Mouse (Mus musculus) liver, embryonic 16.5 days (tissue): ENCODE measurements around the gene F12. TPM values are rescaled to one million over a fixed set of nuclear protein-coding genes. Genes with fewer than 3 reads are reported as not detected.
"Not testable (repeated sequence)": the region's sequence is repeated elsewhere in the genome, so short reads cannot be mapped to it uniquely, and the experiment has no call there.

Experiments used
- ATAC-seq: fragments of 200-750 bp; cut with Nextera tagmentation; 2 replicates; pipeline ENCODE4 v1.8.0; 2017; ENCODE audit warnings: low read depth, mild to moderate bottlenecking, moderate number of reproducible peaks, moderate library complexity
- H3K27ac ChIP-seq: fragments of 300-500 bp; sonication (generic); 2 replicates; pipeline ENCODE4 v1.5.1; 2014; ENCODE audit warnings: mild to moderate bottlenecking, low read length
- H3K27me3 ChIP-seq: fragments of 300-500 bp; sonication (generic); 2 replicates; pipeline ENCODE4 v1.6.1; 2014; ENCODE audit warnings: low read depth, low read length, mixed read lengths; ENCODE audit not compliant: control insufficient read depth, insufficient read depth
- H3K36me3 ChIP-seq: fragments of 300-500 bp; sonication (generic); 2 replicates; pipeline ENCODE4 v1.6.1; 2014; ENCODE audit warnings: mild to moderate bottlenecking; ENCODE audit not compliant: control insufficient read depth, insufficient read depth
- H3K4me1 ChIP-seq: fragments of 300-500 bp; sonication (generic); 2 replicates; pipeline ENCODE4 v1.6.1; 2014; ENCODE audit warnings: low read depth, low read length, mixed read lengths; ENCODE audit not compliant: control insufficient read depth
- H3K4me2 ChIP-seq: fragments of 300-500 bp; sonication (generic); 2 replicates; pipeline ENCODE4 v1.6.1; 2014; ENCODE audit warnings: low read depth, low read length, mixed read lengths
- H3K4me3 ChIP-seq: fragments of 300-500 bp; sonication (generic); 2 replicates; pipeline ENCODE4 v1.5.1; 2014; ENCODE audit warnings: low read depth, mild to moderate bottlenecking, low read length
- H3K9ac ChIP-seq: fragments of 300-500 bp; sonication (generic); 2 replicates; pipeline ENCODE4 v1.6.1; 2014; ENCODE audit warnings: low read depth, low read length
- H3K9me3 ChIP-seq: fragments of 300-500 bp; sonication (generic); replicated peaks from 2 replicates; pipeline ENCODE4 v1.6.1; 2016; ENCODE audit warnings: low read length; ENCODE audit not compliant: control insufficient read depth
- WGBS: fragments of 180-500 bp; shearing (Covaris S2); extraction: QIAGEN DNeasy Blood & Tissue Kit; methylation state at CpG from one replicate; pipeline ENCODE4 v1.1.7; 2014; ENCODE audit not compliant: insufficient replicate concordance; 5-methylcytosine and 5-hydroxymethylcytosine counted together
- polyA plus RNA-seq: library from polyadenylated mRNA; unstranded; fragments of >200 nt; fragmentation: Nextera tagmentation; extraction: Ambion mirVana; gene quantifications from 2 replicates; pipeline ENCODE4 v1.2.1, GENCODE M21; 2015

Gene F12
- polyA plus RNA-seq, 1 experiment from 2014 or later = 184 TPM

GRCm38 (mm10) chr13:55445361-55446091, 18.9 kb upstream of the F12 start:
- H3K4me1 ChIP-seq = peaks cover 53% of the 10 kb centered on the region
- no peak for ATAC-seq

GRCm38 (mm10) chr13:55444937-55445315, 18.3 kb upstream of the F12 start, which contains the start of gene Grk6:
Grk6 (plus strand) TSS chr13:55445072.
- Histone ChIP-seq H3K9ac (peak within 1 kb of the TSS; percentile 94), H3K36me3 (no peaks in the 10 kb centered on the region), H3K27ac (peak within 1 kb of the TSS; percentile 97), H3K9me3 (no peaks in the 10 kb centered on the region), H3K4me1 (peaks cover 51% of the 10 kb centered on the region), H3K4me3 (peak within 1 kb of the TSS; percentile 84), H3K4me2 (peak within 1 kb of the TSS; percentile 89), H3K27me3 (no peaks in the 10 kb centered on the region)
- 0% methylated on average over 34 of the region's 35 CpGs for WGBS
- ATAC-seq = peak; percentile 90

More at GRCm38 (mm10) chr13:55445361-55446091, 18.9 kb upstream of the F12 start:
- H3K4me3 ChIP-seq = peak overlapping the region; percentile 84
- no peaks in the 10 kb centered on the region for H3K27me3 ChIP-seq
- under 1% methylated on average over 64 of the region's 66 CpGs for WGBS
- no peaks in the 10 kb centered on the region for H3K9me3 ChIP-seq
- H3K27ac ChIP-seq = peak overlapping the region; percentile 97
- peak overlapping the region; percentile 94 for H3K9ac ChIP-seq
- peaks cover 5% of the 10 kb centered on the region; the same call in 1 of the 2 replicates for H3K36me3 ChIP-seq
- peak overlapping the region; percentile 89 for H3K4me2 ChIP-seq

- peaks cover 46% of the 10 kb centered on the region for H3K4me1 ChIP-seq
- peak; percentile 38 for ATAC-seq
- H3K27me3 ChIP-seq = no peaks in the 10 kb centered on the region
- H3K9ac ChIP-seq = peak overlapping the region; percentile 66
- H3K9me3 ChIP-seq = no peaks in the 10 kb centered on the region
- no peaks in the 10 kb centered on the region for H3K36me3 ChIP-seq
- peak overlapping the region; percentile 89 for H3K4me2 ChIP-seq
- WGBS = under 1% methylated on average over 33 of the region's 33 CpGs
- peak overlapping the region; percentile 97 for H3K27ac ChIP-seq
- peak overlapping the region; percentile 84 for H3K4me3 ChIP-seq
Observed at GRCm38 (mm10) chr13:55444286-55444936, 17.8 kb upstream of the F12 start.

GRCm38 (mm10) chr13:55443799-55444285, 17.2 kb upstream of the F12 start:
- Histone ChIP-seq H3K4me2 (peak overlapping the region; percentile 89), H3K27me3 (no peaks in the 10 kb centered on the region), H3K27ac (peak overlapping the region; percentile 97; the same call in 1 of the 2 replicates), H3K36me3 (no peaks in the 10 kb centered on the region), H3K9me3 (no peaks in the 10 kb centered on the region), H3K9ac (peak overlapping the region; percentile 66; the same call in 1 of the 2 replicates), H3K4me3 (peak overlapping the region; percentile 84), H3K4me1 (peaks cover 41% of the 10 kb centered on the region)
- 31% methylated on average over 9 of the region's 9 CpGs for WGBS
- ATAC-seq = no peak

GRCm38 (mm10) chr13:55437111-55437629, 10.6 kb upstream of the F12 start:
- H3K4me1 ChIP-seq, H3K27me3 ChIP-seq, H3K27ac ChIP-seq, ATAC-seq, H3K9ac ChIP-seq, H3K9me3 ChIP-seq, H3K4me2 ChIP-seq, H3K4me3 ChIP-seq, H3K36me3 ChIP-seq: not testable (repeated sequence)
- 45% methylated on average over 14 of the region's 15 CpGs for WGBS

GRCm38 (mm10) chr13:55431889-55432685, 5.5 kb upstream of the F12 start:
- H3K4me3 ChIP-seq = no peak overlapping the region
- no peaks in the 10 kb centered on the region; the same call in none of the 2 replicates for H3K4me1 ChIP-seq
- no peaks in the 10 kb centered on the region for H3K9me3 ChIP-seq
- WGBS = 24% methylated on average over 10 of the region's 10 CpGs
- H3K36me3 ChIP-seq = no peaks in the 10 kb centered on the region
- no peak for ATAC-seq
- H3K27ac ChIP-seq = no peak overlapping the region
- H3K27me3 ChIP-seq = no peaks in the 10 kb centered on the region
- H3K9ac ChIP-seq = no peak overlapping the region
- H3K4me2 ChIP-seq = no peak overlapping the region

GRCm38 (mm10) chr13:55430566-55430965, 4.0 kb upstream of the F12 start:
- H3K4me3 ChIP-seq = no peak overlapping the region
- no peaks in the 10 kb centered on the region; the same call in none of the 2 replicates for H3K4me1 ChIP-seq
- no peaks in the 10 kb centered on the region for H3K36me3 ChIP-seq
- H3K9ac ChIP-seq = no peak overlapping the region
- no peak overlapping the region for H3K4me2 ChIP-seq
- H3K9me3 ChIP-seq = no peaks in the 10 kb centered on the region
- no peak for ATAC-seq
- WGBS = 72% methylated on average over 2 of the region's 2 CpGs
- H3K27me3 ChIP-seq = no peaks in the 10 kb centered on the region
- no peak overlapping the region for H3K27ac ChIP-seq

- H3K4me3 ChIP-seq = no peak overlapping the region
- H3K4me1 ChIP-seq = no peaks in the 10 kb centered on the region; the same call in none of the 2 replicates
- H3K9ac ChIP-seq = no peak overlapping the region
- H3K27ac ChIP-seq = no peak overlapping the region; the same call in 1 of the 2 replicates
- H3K27me3 ChIP-seq = no peaks in the 10 kb centered on the region
- H3K36me3 ChIP-seq = no peaks in the 10 kb centered on the region
- WGBS = 28% methylated on average over 12 of the region's 12 CpGs
- peak overlapping the region; percentile 10; the same call in 1 of the 2 replicates for H3K4me2 ChIP-seq
- H3K9me3 ChIP-seq = no peaks in the 10 kb centered on the region
- ATAC-seq = peak; percentile 87
Observed at GRCm38 (mm10) chr13:55429226-55429888, 2.8 kb upstream of the F12 start.
